44 mouse cellular contexts compared by ENCODE assay signal in the genomic region with DNA sequence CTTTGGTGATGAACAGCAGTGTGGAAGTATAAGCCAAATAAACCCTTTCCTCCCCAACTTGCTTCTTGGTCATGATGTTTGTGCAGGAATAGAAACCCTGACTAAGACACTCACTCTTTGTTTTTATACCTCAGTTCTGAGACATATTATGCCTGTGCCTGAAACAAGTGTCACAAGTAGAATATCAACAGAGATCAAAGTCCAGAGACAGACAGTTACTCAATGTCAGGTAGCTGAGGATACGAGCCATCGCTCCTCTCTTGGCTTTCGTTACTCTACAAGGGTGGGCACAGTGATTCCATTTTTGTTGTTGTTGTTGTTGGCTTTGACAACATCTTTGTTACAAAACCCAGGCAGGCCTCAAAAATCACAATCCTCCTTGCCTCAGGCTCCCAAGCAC. TPM values are rescaled to one million over a fixed set of nuclear protein-coding genes. Genes with fewer than 3 reads are reported as not detected.
"Had no signal": no experiment of that assay in that cellular context is flagged by ENCODE, and none has a peak within 500 bp of the region (broad histone marks: within the 10 kb centered on the region; RNA-seq: fewer than 3 reads in every experiment).

No protein-coding gene starts in this region.

- H3K4me3 ChIP-seq: limb, embryonic 10.5 days; limb, embryonic 12.5 days; limb, embryonic 13.5 days; limb, embryonic 15.5 days; liver, embryonic 12.5 days; liver, embryonic 13.5 days; liver, embryonic 15.5 days; lung, embryonic 15.5 days; megakaryocyte, embryonic 14.5 days; midbrain, embryonic 10.5 days; midbrain, embryonic 12.5 days; midbrain, embryonic 13.5 days; midbrain, embryonic 15.5 days; myocyte; neural tube, embryonic 12.5 days had no signal

- H3K27me3 ChIP-seq: limb, embryonic 12.5 days; limb, embryonic 13.5 days; limb, embryonic 15.5 days; liver, embryonic 13.5 days; liver, embryonic 15.5 days; lung, embryonic 15.5 days; midbrain, embryonic 12.5 days; midbrain, embryonic 13.5 days; midbrain, embryonic 15.5 days; neural tube, embryonic 12.5 days had no signal

- H3K9me3 ChIP-seq: limb, embryonic 10.5 days; limb, embryonic 15.5 days; liver, embryonic 13.5 days; liver, embryonic 15.5 days; lung, embryonic 15.5 days; midbrain, embryonic 10.5 days; midbrain, embryonic 12.5 days; midbrain, embryonic 13.5 days; midbrain, embryonic 15.5 days; neural tube, embryonic 12.5 days had no signal

- DNase-seq: left cerebral cortex, postnatal 4 days; liver, embryonic 13.5 days; liver, postnatal 0 days; lung, adult 18-20 months; lung, adult 2 months; lung, embryonic 14.5 days; lung, postnatal 10 days; lung, postnatal 14 days; lung, postnatal 36 days; lung, postnatal 4 days; midbrain, embryonic 14.5 days had no signal

- H3K27ac ChIP-seq: limb, embryonic 10.5 days; limb, embryonic 12.5 days; limb, embryonic 13.5 days; limb, embryonic 15.5 days; liver, embryonic 12.5 days; liver, embryonic 13.5 days; liver, embryonic 14.5 days; liver, embryonic 15.5 days; lung, embryonic 15.5 days; macrophage; midbrain, embryonic 10.5 days; midbrain, embryonic 12.5 days; midbrain, embryonic 13.5 days; midbrain, embryonic 15.5 days; neural tube, embryonic 12.5 days had no signal

- H3K9ac ChIP-seq: limb, embryonic 12.5 days; limb, embryonic 13.5 days; limb, embryonic 15.5 days; liver, embryonic 12.5 days; liver, embryonic 13.5 days; liver, embryonic 14.5 days; liver, embryonic 15.5 days; liver, postnatal 0 days; lung, embryonic 14.5 days; lung, embryonic 15.5 days; midbrain, embryonic 12.5 days; midbrain, embryonic 13.5 days; midbrain, embryonic 15.5 days; neural tube, embryonic 12.5 days had no signal

- ATAC-seq: liver, embryonic 12.5 days; liver, postnatal 0 days; lung, postnatal 0 days; midbrain, embryonic 13.5 days; midbrain, embryonic 15.5 days; midbrain, embryonic 16.5 days had no signal

- H3K4me1 ChIP-seq: lung, embryonic 15.5 days; midbrain, embryonic 12.5 days; neural tube, embryonic 12.5 days had no signal

- H3K4me2 ChIP-seq: limb, embryonic 12.5 days; limb, embryonic 13.5 days; limb, embryonic 15.5 days; liver, embryonic 11.5 days; liver, embryonic 12.5 days; liver, embryonic 13.5 days; liver, embryonic 15.5 days; lung, embryonic 14.5 days; lung, embryonic 15.5 days; midbrain, embryonic 11.5 days; midbrain, embryonic 12.5 days; midbrain, embryonic 13.5 days; midbrain, embryonic 15.5 days; neural tube, embryonic 12.5 days had no signal

- H3K36me3 ChIP-seq: limb, embryonic 15.5 days; liver, embryonic 12.5 days; liver, embryonic 13.5 days; liver, embryonic 15.5 days; lung, embryonic 15.5 days; midbrain, embryonic 12.5 days; midbrain, embryonic 15.5 days had no signal

RNA-seq across cellular contexts. Expression of a gene that starts 2.8 kb away (rescaled TPM):
- total RNA-seq: monocyte, adult 5-6 weeks had no signal

RNA-seq across cellular contexts. Expression of a gene that starts 57.8 kb away (rescaled TPM):
- total RNA-seq: left cerebral cortex, adult 8-10 months; left cerebral cortex, postnatal 10 days; left cerebral cortex, postnatal 14 days; left cerebral cortex, postnatal 25 days; left cerebral cortex, postnatal 36 days; left cerebral cortex, postnatal 4 days; megakaryocyte progenitor cell, adult 5-6 weeks; megakaryocyte, adult 5-6 weeks; megakaryocyte-erythroid progenitor cell, adult 5-6 weeks; midbrain, postnatal 0 days; monocyte, adult 5-6 weeks had no signal
- polyA plus RNA-seq: limb, embryonic 10.5 days; limb, embryonic 11.5 days; limb, embryonic 12.5 days; liver, embryonic 11.5 days; liver, embryonic 12.5 days; lung, embryonic 14.5 days; lung, embryonic 16.5 days; lung, postnatal 0 days; macrophage; midbrain, embryonic 10.5 days; midbrain, embryonic 11.5 days; midbrain, embryonic 12.5 days; midbrain, embryonic 14.5 days; midbrain, embryonic 16.5 days; midbrain, postnatal 0 days; neural tube, embryonic 11.5 days; neural tube, embryonic 12.5 days had no signal
